Mouse (Mus musculus) limb, embryonic 13.5 days (tissue): ENCODE measurements around the gene Olfr484. TPM values are rescaled to one million over a fixed set of nuclear protein-coding genes. Genes with fewer than 3 reads are reported as not detected.
"Not testable (repeated sequence)": the region's sequence is repeated elsewhere in the genome, so short reads cannot be mapped to it uniquely, and the experiment has no call there.

Experiments used
- ATAC-seq: fragments of 200-750 bp; cut with Nextera tagmentation; 2 replicates; pipeline ENCODE4 v1.8.0; 2017; ENCODE audit warnings: low read depth, moderate number of reproducible peaks, moderate TSS enrichment; ENCODE audit not compliant: low FRiP score
- H3K27ac ChIP-seq: fragments of 300-500 bp; sonication (generic); 2 replicates; pipeline ENCODE4 v1.5.1; 2015; ENCODE audit warnings: inconsistent platforms, mild to moderate bottlenecking, moderate library complexity
- H3K27me3 ChIP-seq: fragments of 300-500 bp; sonication (generic); 2 replicates; pipeline ENCODE4 v1.6.1; 2015; ENCODE audit warnings: mild to moderate bottlenecking, inconsistent platforms
- H3K36me3 ChIP-seq: fragments of 300-500 bp; sonication (generic); 2 replicates; pipeline ENCODE4 v1.6.1; 2015; ENCODE audit warnings: inconsistent platforms, mild to moderate bottlenecking, moderate library complexity
- H3K4me1 ChIP-seq: fragments of 300-500 bp; sonication (generic); 2 replicates; pipeline ENCODE4 v1.6.1; 2015; ENCODE audit warnings: inconsistent platforms
- H3K4me2 ChIP-seq: fragments of 300-500 bp; sonication (generic); replicated peaks from 2 replicates; pipeline ENCODE4 v1.6.1; 2015; ENCODE audit warnings: inconsistent platforms, mild to moderate bottlenecking, moderate library complexity
- H3K4me3 ChIP-seq: fragments of 300-500 bp; sonication (generic); 2 replicates; pipeline ENCODE4 v1.5.1; 2015; ENCODE audit warnings: moderate library complexity, mild to moderate bottlenecking, inconsistent platforms
- H3K9ac ChIP-seq: fragments of 300-500 bp; sonication (generic); 2 replicates; pipeline ENCODE4 v1.6.1; 2015; ENCODE audit warnings: mild to moderate bottlenecking, inconsistent platforms
- H3K9me3 ChIP-seq: fragments of 300-500 bp; sonication (generic); 2 replicates; pipeline ENCODE4 v1.6.1; 2016; ENCODE audit warnings: inconsistent platforms
- WGBS: fragments of 180-500 bp; shearing (Covaris S2); methylation state at CpG from one replicate; pipeline ENCODE4 v1.1.7; 2015; 5-methylcytosine and 5-hydroxymethylcytosine counted together
- polyA plus RNA-seq: library from polyadenylated mRNA; unstranded; fragments of >200 nt; fragmentation: Nextera tagmentation; extraction: Ambion mirVana; gene quantifications from 2 replicates; pipeline ENCODE4 v1.2.1, GENCODE M21; 2015

Olfr484 gene
- not detected in 2 replicates for polyA plus RNA-seq

GRCm38 (mm10) chr7:108127349-108127748, at the start of gene Olfr484:
Gene Olfr484 (minus strand): TSS chr7:108127449.
- Histone ChIP-seq H3K4me3 (no peak within 1 kb of the TSS), H3K9me3 (no peaks in the 10 kb centered on the region), H3K36me3 (no peaks in the 10 kb centered on the region), H3K4me1 (no peaks in the 10 kb centered on the region), H3K4me2 (no peak within 1 kb of the TSS), H3K27ac (no peak within 1 kb of the TSS), H3K9ac (no peak within 1 kb of the TSS), H3K27me3 (no peaks in the 10 kb centered on the region)
- ATAC-seq = no peak

DNA sequence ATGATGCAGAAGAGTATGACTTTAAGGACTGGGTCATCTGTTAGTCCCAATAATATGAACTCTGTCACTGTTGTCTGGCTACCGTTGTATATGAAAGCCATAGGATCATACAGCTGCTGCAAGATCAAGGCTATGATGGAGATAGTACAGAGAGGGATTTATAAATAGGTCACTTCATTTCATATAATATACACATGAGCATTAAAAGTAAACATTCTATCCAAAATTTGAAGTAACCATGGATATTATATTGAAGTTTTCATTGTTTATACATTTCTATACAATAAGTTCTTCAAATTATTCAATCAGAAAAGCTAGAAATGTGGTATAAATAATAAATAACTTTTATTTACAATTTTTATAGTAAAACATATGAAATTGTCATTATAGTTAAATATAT, 45.4 kb upstream of the Olfr484 start, which contains the start of gene Olfr486:
Gene Olfr486 (minus strand): TSS at position 101 of the 400 bp plus-strand sequence.
- not testable (repeated sequence) for H3K4me2 ChIP-seq, H3K4me3 ChIP-seq, H3K27me3 ChIP-seq, H3K9me3 ChIP-seq, H3K4me1 ChIP-seq, H3K36me3 ChIP-seq, ATAC-seq, H3K27ac ChIP-seq, H3K9ac ChIP-seq
- 88% methylated on average over 1 of the region's 1 CpGs for WGBS

DNA sequence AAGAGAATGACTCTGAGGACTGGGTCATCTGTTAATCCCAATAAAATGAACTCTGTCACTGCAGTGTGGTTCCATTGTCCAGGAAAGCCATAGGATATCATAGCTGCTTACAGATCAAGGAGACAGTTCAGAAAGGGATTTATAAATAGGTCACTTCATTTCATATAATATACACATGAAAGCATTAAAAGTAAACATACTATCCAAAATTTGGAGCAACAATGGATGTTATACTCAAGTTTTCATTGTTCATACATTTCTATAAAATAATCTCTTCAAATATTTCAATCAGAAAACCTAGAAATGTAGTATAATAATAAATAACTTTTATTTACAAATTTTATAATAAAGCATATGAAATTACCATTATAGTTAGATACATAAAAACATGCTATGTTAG, 32.5 kb upstream of the Olfr484 start, which contains the start of gene Olfr485:
Gene Olfr485 (minus strand): TSS at position 101 of the 400 bp plus-strand sequence.
- H3K4me1 ChIP-seq = no peaks in the 10 kb centered on the region
- no peaks in the 10 kb centered on the region for H3K9me3 ChIP-seq
- H3K4me2 ChIP-seq = no peak within 1 kb of the TSS
- ATAC-seq = no peak
- H3K27me3 ChIP-seq = no peaks in the 10 kb centered on the region
- no peak within 1 kb of the TSS for H3K27ac ChIP-seq
- no peak within 1 kb of the TSS for H3K9ac ChIP-seq
- no peaks in the 10 kb centered on the region for H3K36me3 ChIP-seq
- no peak within 1 kb of the TSS for H3K4me3 ChIP-seq

DNA sequence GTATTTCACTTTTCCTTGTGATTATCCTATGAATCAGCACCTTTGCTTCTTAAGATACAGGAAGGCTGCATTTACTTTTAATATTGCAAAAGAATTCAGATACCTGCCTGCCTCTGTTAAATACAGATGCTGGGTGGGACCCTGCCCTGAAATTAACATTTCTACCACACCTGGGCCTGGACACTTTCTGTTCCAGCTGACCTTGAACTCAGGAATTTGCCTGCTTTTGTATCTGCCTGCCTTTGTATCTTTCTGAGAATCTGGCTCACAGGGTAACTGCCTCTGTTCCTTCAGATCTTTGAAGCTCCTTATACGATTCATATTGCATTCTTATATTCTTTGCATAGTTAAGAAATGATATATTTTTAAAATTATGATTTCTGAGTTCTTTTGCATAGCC, 5.8 kb downstream of the Olfr484 start:
- Histone ChIP-seq H3K9me3 (no peaks in the 10 kb centered on the region), H3K27me3 (no peaks in the 10 kb centered on the region), H3K4me1 (no peaks in the 10 kb centered on the region), H3K4me2 (no peak overlapping the region), H3K4me3 (no peak overlapping the region), H3K36me3 (no peaks in the 10 kb centered on the region), H3K9ac (no peak overlapping the region), H3K27ac (no peak overlapping the region)
- 70% methylated on average over 1 of the region's 1 CpGs for WGBS
- no peak for ATAC-seq

DNA sequence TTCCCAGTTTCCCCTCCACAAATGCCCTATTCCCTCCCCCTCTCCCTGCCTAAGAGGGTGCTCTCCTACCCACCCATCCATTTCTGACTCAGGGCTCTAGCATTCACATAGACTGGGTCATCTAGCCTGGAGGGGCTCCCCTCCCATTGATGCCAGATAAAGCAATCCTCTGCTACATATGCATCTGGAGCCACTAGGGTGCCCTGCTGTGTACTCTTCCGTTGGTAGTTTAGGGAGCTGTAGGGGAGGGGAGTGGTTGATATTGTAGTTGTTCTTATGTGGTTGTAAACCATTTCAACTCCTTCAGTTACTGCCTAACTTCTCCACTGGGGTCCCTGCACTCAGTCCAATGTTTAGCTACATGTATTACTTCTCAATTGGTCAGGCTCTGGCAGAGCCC, 6.6 kb downstream of the Olfr484 start:
- Histone ChIP-seq H3K27me3 (no peaks in the 10 kb centered on the region), H3K4me3 (no peak overlapping the region), H3K27ac (no peak overlapping the region), H3K9me3 (no peaks in the 10 kb centered on the region), H3K4me2 (no peak overlapping the region), H3K9ac (no peak overlapping the region), H3K36me3 (no peaks in the 10 kb centered on the region), H3K4me1 (no peaks in the 10 kb centered on the region)
- ATAC-seq = no peak
- 12% methylated on average over 1 of the region's 1 CpGs for WGBS

DNA sequence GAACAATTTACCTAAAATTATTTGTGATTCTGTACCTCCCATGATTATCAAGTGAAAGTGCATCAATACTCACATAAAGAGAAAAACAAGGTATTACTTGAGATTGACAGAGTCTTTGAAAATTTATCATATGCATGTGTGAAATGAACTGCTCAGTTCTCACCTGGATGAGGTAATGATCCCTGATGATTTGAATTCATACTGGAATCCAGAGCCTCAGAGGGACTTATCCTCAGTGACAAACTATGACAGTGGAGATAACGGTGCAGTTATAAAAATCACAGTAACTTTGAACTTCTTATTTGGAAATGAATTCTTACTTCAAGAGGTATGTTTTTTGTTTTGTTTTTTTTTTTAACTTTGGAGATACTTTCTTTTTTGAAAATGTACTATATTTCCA, 26.7 kb downstream of the Olfr484 start, which contains the start of gene Olfr483:
Gene Olfr483 (plus strand): TSS at position 301 of the 400 bp plus-strand sequence.
- 91% methylated on average over 1 of the region's 1 CpGs for WGBS
- H3K27me3 ChIP-seq = no peaks in the 10 kb centered on the region
- no peaks in the 10 kb centered on the region for H3K4me1 ChIP-seq
- no peak within 1 kb of the TSS for H3K4me2 ChIP-seq
- no peaks in the 10 kb centered on the region for H3K9me3 ChIP-seq
- no peak within 1 kb of the TSS for H3K9ac ChIP-seq
- no peak for ATAC-seq
- no peak within 1 kb of the TSS for H3K27ac ChIP-seq
- no peaks in the 10 kb centered on the region for H3K36me3 ChIP-seq
- H3K4me3 ChIP-seq = no peak within 1 kb of the TSS

DNA sequence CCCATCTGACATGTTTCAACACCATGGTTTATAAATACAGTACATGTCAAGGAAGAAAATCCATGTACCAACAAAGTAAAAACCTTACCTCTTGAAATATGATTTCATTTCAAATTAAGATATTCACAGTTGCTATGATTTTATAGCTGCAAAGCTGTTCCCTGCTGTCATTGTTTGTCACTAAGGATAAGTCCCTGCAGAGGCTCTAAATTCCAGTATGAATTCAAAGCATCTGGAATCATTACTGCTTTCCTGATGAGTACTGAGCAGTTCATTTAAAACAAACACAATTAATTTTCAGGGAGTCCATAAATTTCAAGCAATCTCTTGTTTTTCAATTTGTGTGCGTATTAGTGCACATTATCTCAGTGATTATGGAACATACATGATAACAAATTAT, 29.8 kb downstream of the Olfr484 start, which contains the start of gene Olfr482:
Gene Olfr482 (minus strand): TSS at position 101 of the 400 bp plus-strand sequence.
- no peak within 1 kb of the TSS for H3K27ac ChIP-seq
- no peaks in the 10 kb centered on the region for H3K27me3 ChIP-seq
- H3K4me1 ChIP-seq = no peaks in the 10 kb centered on the region
- no peaks in the 10 kb centered on the region for H3K36me3 ChIP-seq
- ATAC-seq = no peak
- no peaks in the 10 kb centered on the region for H3K9me3 ChIP-seq
- H3K4me3 ChIP-seq = no peak within 1 kb of the TSS
- 79% methylated on average over 1 of the region's 1 CpGs for WGBS
- no peak within 1 kb of the TSS for H3K9ac ChIP-seq
- H3K4me2 ChIP-seq = no peak within 1 kb of the TSS

DNA sequence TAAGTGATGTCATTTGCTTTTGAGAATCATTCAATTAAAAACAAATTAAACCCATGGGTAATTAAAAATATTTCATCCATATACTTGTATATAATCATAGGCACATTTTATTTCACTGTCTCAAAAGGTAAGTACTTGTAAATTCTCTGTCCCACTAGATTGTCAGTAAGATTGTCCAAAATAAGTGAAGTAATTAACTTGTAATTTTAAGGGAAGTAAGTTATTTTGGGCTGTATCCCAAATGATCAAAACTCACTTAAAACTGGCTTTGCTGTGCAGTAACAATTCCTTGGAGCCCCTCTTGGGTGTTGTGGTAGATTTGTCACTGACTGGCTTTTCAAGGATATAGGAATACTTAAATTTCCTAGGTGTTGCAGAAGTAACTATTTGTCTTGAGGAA, 47.7 kb downstream of the Olfr484 start, which contains the start of gene Olfr481:
Gene Olfr481 (plus strand): TSS at position 301 of the 400 bp plus-strand sequence.
- Histone ChIP-seq H3K9me3 (no peaks in the 10 kb centered on the region), H3K4me2 (no peak within 1 kb of the TSS), H3K36me3 (no peaks in the 10 kb centered on the region), H3K4me1 (no peaks in the 10 kb centered on the region), H3K4me3 (no peak within 1 kb of the TSS), H3K27ac (no peak within 1 kb of the TSS), H3K27me3 (no peaks in the 10 kb centered on the region), H3K9ac (no peak within 1 kb of the TSS)
- no peak for ATAC-seq

Other genes starting within 250 kb of the Olfr484 start
- gene Olfr472, start 229.5 kb downstream of the Olfr484 start, polyA plus RNA-seq = not detected in 2 replicates
- not detected in 2 replicates for gene Olfr473, start 197.0 kb downstream of the Olfr484 start, polyA plus RNA-seq
- not detected in 2 replicates for gene Olfr474, start 172.8 kb downstream of the Olfr484 start, polyA plus RNA-seq
- not detected in 2 replicates for gene Olfr476, start 162.6 kb downstream of the Olfr484 start, polyA plus RNA-seq
- not detected in 2 replicates for gene Olfr477, start 140.8 kb downstream of the Olfr484 start, polyA plus RNA-seq
- gene Olfr478, start 93.5 kb downstream of the Olfr484 start, polyA plus RNA-seq = not detected in 2 replicates
- gene Olfr479, start 76.8 kb downstream of the Olfr484 start, polyA plus RNA-seq = not detected in 2 replicates
- gene Olfr480, start 60.1 kb downstream of the Olfr484 start, polyA plus RNA-seq = not detected in 2 replicates
- not detected in 2 replicates for gene Olfr481, start 47.6 kb downstream of the Olfr484 start, polyA plus RNA-seq
- gene Olfr482, start 29.9 kb downstream of the Olfr484 start, polyA plus RNA-seq = 0.14 TPM in 1 of 2 replicates, not detected in the other
- gene Olfr483, start 26.6 kb downstream of the Olfr484 start, polyA plus RNA-seq = not detected in 2 replicates
- gene Olfr485, start 32.4 kb upstream of the Olfr484 start, polyA plus RNA-seq = not detected in 2 replicates
- not detected in 2 replicates for gene Olfr486, start 45.3 kb upstream of the Olfr484 start, polyA plus RNA-seq
- not detected in 2 replicates for gene Olfr487, start 87.2 kb upstream of the Olfr484 start, polyA plus RNA-seq
- not detected in 2 replicates for gene Olfr488, start 130.9 kb upstream of the Olfr484 start, polyA plus RNA-seq
- gene Olfr490, start 161.5 kb upstream of the Olfr484 start, polyA plus RNA-seq = not detected in 2 replicates
- not detected in 2 replicates for gene Olfr491, start 186.0 kb upstream of the Olfr484 start, polyA plus RNA-seq
- gene Olfr492, start 196.2 kb upstream of the Olfr484 start, polyA plus RNA-seq = 0.15 TPM in 1 of 2 replicates, not detected in the other
- not detected in 2 replicates for gene Olfr493, start 219.5 kb upstream of the Olfr484 start, polyA plus RNA-seq
- not detected in 2 replicates for gene Olfr494, start 237.9 kb upstream of the Olfr484 start, polyA plus RNA-seq